Mouse (Mus musculus): ENCODE data around the gene Gm6614.
"Not testable (repeated sequence)": the region's sequence is repeated elsewhere in the genome, so short reads cannot be mapped to it uniquely, and the experiment has no call there.

The Gm6614 gene

GRCm38 (mm10) chr6:142011364-142011955 is at the start of gene Gm6614:
Gene Gm6614, minus strand, starts transcription at chr6:142011414.
- DNase-seq (ENCODE audit: low spot score) = no peak

GRCm38 (mm10) chr6:142058281-142058680 is 47.1 kb upstream of the Gm6614 start:
- not testable (repeated sequence) for DNase-seq (ENCODE audit: low spot score)

GRCm38 (mm10) chr6:142047689-142048088 is 36.5 kb upstream of the Gm6614 start:
- DNase-seq (ENCODE audit: low spot score) = no peak

- DNase-seq (ENCODE audit: low spot score) = no peak
These were observed 34.5 kb upstream of the Gm6614 start for GRCm38 (mm10) chr6:142045746-142046145.

- DNase-seq (ENCODE audit: low spot score) = no peak
These were observed 30.7 kb upstream of the Gm6614 start for GRCm38 (mm10) chr6:142041896-142042295.

- DNase-seq (ENCODE audit: low spot score) = no peak
These were observed 29.3 kb upstream of the Gm6614 start for GRCm38 (mm10) chr6:142040306-142041175.

- no peak for DNase-seq (ENCODE audit: low spot score)
These were observed 24.6 kb upstream of the Gm6614 start for GRCm38 (mm10) chr6:142035771-142036170.

GRCm38 (mm10) chr6:142021671-142022070 is 10.5 kb upstream of the Gm6614 start:
- no peak for DNase-seq (ENCODE audit: low spot score)

- DNase-seq (ENCODE audit: low spot score) = no peak
These were observed 24.4 kb downstream of the Gm6614 start for GRCm38 (mm10) chr6:141986772-141987171.

GRCm38 (mm10) chr6:141984644-141985043 is 26.6 kb downstream of the Gm6614 start:
- DNase-seq (ENCODE audit: low spot score) = no peak

GRCm38 (mm10) chr6:141962420-141962819 is 48.8 kb downstream of the Gm6614 start:
- no peak for DNase-seq (ENCODE audit: low spot score)

GRCm38 (mm10) chr6:141961861-141962260 is 49.4 kb downstream of the Gm6614 start:
- no peak for DNase-seq (ENCODE audit: low spot score)

GRCm38 (mm10) chr6:141960482-141960881 is 50.7 kb downstream of the Gm6614 start:
- DNase-seq (ENCODE audit: low spot score) = no peak

GRCm38 (mm10) chr6:141946862-141947261 is 64.4 kb downstream of the Gm6614 start, which contains the start of gene Slco1a1:
Gene Slco1a1, minus strand, starts transcription at chr6:141946962.
- DNase-seq (ENCODE audit: low spot score) = no peak

GRCm38 (mm10) chr6:141940451-141940850 is 70.8 kb downstream of the Gm6614 start:
- DNase-seq (ENCODE audit: low spot score) = no peak
